Mouse (Mus musculus) myocyte (in vitro differentiated cells): ENCODE measurements at regions not wholly inside any gene's neighbourhood (a gene's known extent, or its start where the extent isn't known, plus 50 kb on each side); places are given as distances from the start of the nearest gene placed in this dataset.

Experiments
- CEBPB ChIP-seq: IDR thresholded peaks from 2 replicates; pipeline ENCODE4 v1.6.1; 2011; ENCODE audit warnings: mild to moderate bottlenecking, moderate library complexity; ENCODE audit not compliant: poor library complexity, insufficient read depth, severe bottlenecking
- E2F4 ChIP-seq: IDR thresholded peaks from one replicate; pipeline ENCODE4 v1.6.1; 2011; ENCODE audit warnings: mild to moderate bottlenecking, control low read depth, moderate library complexity; ENCODE audit not compliant: insufficient read depth
- MAX ChIP-seq: IDR thresholded peaks from one replicate; pipeline ENCODE4 v1.6.1; 2011; ENCODE audit warnings: low read depth, mild to moderate bottlenecking, control low read depth
- MYOD1 ChIP-seq, 3 experiments: IDR thresholded peaks; one replicate each; pipeline ENCODE4 v1.6.1; 2011; ENCODE audit warnings: control low read depth in 2 of 3, low read depth in 2 of 3, mild to moderate bottlenecking in 2 of 3, moderate library complexity in 1 of 3; ENCODE audit not compliant: insufficient read length in 2 of 3, control insufficient read depth in 1 of 3
- MYOG ChIP-seq, 3 experiments: IDR thresholded peaks; one replicate each; pipeline ENCODE4 v1.6.1; 2011; ENCODE audit warnings: control low read depth in 2 of 3, low read depth in 2 of 3, mild to moderate bottlenecking in 2 of 3; ENCODE audit not compliant: insufficient read length in 2 of 3, control insufficient read depth in 1 of 3, insufficient read depth in 1 of 3
- POLR2A ChIP-seq: IDR thresholded peaks from one replicate; pipeline ENCODE4 v1.6.1; 2011; ENCODE audit warnings: low read depth, mild to moderate bottlenecking, control low read depth, moderate library complexity; ENCODE audit not compliant: insufficient read length
- POLR2AphosphoS2 ChIP-seq: IDR thresholded peaks from one replicate; pipeline ENCODE4 v1.6.1; 2011; ENCODE audit warnings: low read depth, control low read depth; ENCODE audit not compliant: insufficient read length
- SRF ChIP-seq: IDR thresholded peaks from one replicate; pipeline ENCODE4 v1.6.1; 2011; ENCODE audit warnings: low read depth; ENCODE audit not compliant: control insufficient read depth, insufficient read length
- TCF12 ChIP-seq: IDR thresholded peaks from one replicate; pipeline ENCODE4 v1.6.1; 2011; ENCODE audit warnings: mild to moderate bottlenecking, control low read depth; ENCODE audit not compliant: poor library complexity, insufficient read depth, severe bottlenecking
- TCF3 ChIP-seq: IDR thresholded peaks from one replicate; pipeline ENCODE4 v1.6.1; 2011; ENCODE audit warnings: low read depth, control low read depth; ENCODE audit not compliant: insufficient read length
- USF1 ChIP-seq: IDR thresholded peaks from one replicate; pipeline ENCODE4 v1.6.1; 2011; ENCODE audit warnings: low read depth, mild to moderate bottlenecking, control low read depth, moderate library complexity

GRCm38 (mm10) chr7:110690856-110691255 is 63.4 kb downstream of the Adm start:
- no peak for TF ChIP-seq SRF
- TF ChIP-seq TCF12, result no peak
- no peak for TF ChIP-seq E2F4
- TF ChIP-seq MAX, result no peak
- TF ChIP-seq POLR2A, result no peak
- no peak for TF ChIP-seq CEBPB
- TF ChIP-seq USF1, result no peak
- no peak for TF ChIP-seq POLR2AphosphoS2
- TF ChIP-seq MYOD1 (IDR thresholded peaks at IDR 0.05; ENCODE audit: control insufficient read depth in 1 of 3, insufficient read length in 2 of 3, low read depth in 2 of 3), result no peak
- TF ChIP-seq MYOG (IDR thresholded peaks at IDR 0.05; ENCODE audit: control insufficient read depth in 1 of 3, insufficient read depth in 1 of 3, insufficient read length in 2 of 3, low read depth in 2 of 3), result no peak
- no peak for TF ChIP-seq TCF3
